Mouse (Mus musculus): Measurements from ENCODE around the gene Uba7.

The Uba7 gene

GRCm38 (mm10) chr9:107975399-107976386 lies at the start of gene Uba7:
Uba7 (plus strand) TSS chr9:107975505.
- no peak for DNase-seq (ENCODE audit: low read depth, low spot score)

DNA sequence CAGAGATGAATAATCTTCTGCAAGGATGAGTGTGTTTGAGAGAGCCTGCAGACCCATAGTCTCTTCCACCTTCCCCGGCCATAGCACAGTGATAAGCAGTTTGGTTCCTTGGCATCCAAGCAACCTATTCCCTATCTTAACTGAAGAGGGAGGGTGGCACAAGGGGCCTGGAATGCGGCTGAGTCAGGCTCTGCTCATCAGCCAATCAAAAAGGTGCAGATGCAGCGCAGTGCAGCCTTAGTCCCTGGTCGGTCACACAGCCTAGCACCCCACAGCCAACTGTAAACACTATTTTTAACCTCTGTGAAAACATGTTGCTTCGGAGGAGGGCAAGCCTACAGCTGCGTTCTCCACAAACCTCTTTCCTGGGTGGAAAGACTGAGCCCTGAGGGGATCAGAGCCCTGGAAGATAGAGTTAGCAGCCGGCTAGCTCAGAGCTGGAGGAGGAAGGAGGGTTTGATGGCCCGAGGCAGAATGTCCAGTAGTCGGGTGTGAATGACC lies 48.3 kb upstream of the Uba7 start:
- no peak for DNase-seq (ENCODE audit: low read depth, low spot score)

- no peak for DNase-seq (ENCODE audit: low read depth, low spot score)
Observed at GRCm38 (mm10) chr9:107927749-107928148, 47.6 kb upstream of the Uba7 start.

- DNase-seq (ENCODE audit: low read depth, low spot score): no peak
Observed at GRCm38 (mm10) chr9:107928169-107928568, 47.1 kb upstream of the Uba7 start, which contains the start of gene Actl11. Actl11 (plus strand) TSS chr9:107928469.

- DNase-seq (ENCODE audit: low read depth, low spot score): no peak
Observed at GRCm38 (mm10) chr9:107932221-107932620, 43.1 kb upstream of the Uba7 start.

GRCm38 (mm10) chr9:107934146-107934545 lies 41.2 kb upstream of the Uba7 start:
- DNase-seq (ENCODE audit: low read depth, low spot score): no peak

- no peak for DNase-seq (ENCODE audit: low read depth, low spot score)
Observed at GRCm38 (mm10) chr9:107935374-107935773, 39.9 kb upstream of the Uba7 start, which contains the start of gene Camkv. Camkv (plus strand) TSS chr9:107935674.

- DNase-seq (ENCODE audit: low read depth, low spot score): no peak
Observed at GRCm38 (mm10) chr9:107935790-107936214, 39.5 kb upstream of the Uba7 start.

DNA sequence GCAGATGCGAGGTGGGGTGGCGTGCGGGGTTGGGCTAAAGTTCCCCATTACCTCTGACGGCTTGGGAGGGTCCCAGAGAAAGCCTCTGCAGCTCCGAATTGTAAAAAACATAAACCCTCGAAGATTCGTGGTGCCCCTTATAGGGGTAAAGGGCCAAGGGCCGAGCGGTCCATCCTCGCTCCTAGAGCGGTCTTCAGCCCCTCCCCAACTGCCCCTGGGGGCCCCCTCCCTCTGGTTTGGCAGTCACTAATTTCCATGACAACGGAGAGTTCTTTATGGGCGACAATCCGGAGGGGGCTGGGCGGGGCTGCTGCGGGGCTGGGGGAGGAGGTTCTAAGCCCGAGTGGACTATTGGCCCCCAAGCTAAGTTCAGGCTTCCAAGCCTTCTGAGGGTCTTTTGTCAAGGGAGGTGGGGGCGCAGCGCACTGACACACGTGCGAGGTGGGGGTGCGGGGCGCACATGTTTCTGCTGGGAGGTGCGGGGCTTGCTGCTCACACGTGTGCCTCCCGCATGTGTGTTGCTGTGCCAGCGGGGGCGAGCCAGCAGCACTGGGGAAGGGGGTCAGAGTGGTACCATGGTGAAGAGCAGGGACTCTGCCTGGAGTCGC lies 39.0 kb upstream of the Uba7 start:
- no peak for DNase-seq (ENCODE audit: low read depth, low spot score)

DNA sequence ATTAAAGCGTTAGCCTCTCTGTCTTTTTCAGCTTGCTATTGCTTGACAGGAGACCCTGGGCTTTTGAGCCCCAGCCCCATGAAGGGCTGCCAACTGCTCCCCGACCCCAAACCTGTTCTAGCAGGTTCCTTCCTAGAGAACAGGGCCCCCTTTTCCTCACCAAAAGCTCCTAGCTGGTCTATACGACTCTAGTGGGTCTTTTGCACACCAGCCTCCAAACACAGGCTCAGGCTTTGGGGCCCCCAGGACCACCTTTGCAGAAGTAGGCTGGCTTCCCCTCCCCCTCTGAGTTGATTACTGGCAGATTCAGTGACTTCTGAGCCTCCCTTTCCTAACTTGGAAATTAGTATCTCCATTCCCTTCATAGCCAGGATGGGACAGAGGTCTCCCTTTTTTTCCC lies 38.5 kb upstream of the Uba7 start:
- no peak for DNase-seq (ENCODE audit: low read depth, low spot score)

- DNase-seq (ENCODE audit: low read depth, low spot score): no peak
Observed at GRCm38 (mm10) chr9:107947241-107948194, 27.8 kb upstream of the Uba7 start.

DNA sequence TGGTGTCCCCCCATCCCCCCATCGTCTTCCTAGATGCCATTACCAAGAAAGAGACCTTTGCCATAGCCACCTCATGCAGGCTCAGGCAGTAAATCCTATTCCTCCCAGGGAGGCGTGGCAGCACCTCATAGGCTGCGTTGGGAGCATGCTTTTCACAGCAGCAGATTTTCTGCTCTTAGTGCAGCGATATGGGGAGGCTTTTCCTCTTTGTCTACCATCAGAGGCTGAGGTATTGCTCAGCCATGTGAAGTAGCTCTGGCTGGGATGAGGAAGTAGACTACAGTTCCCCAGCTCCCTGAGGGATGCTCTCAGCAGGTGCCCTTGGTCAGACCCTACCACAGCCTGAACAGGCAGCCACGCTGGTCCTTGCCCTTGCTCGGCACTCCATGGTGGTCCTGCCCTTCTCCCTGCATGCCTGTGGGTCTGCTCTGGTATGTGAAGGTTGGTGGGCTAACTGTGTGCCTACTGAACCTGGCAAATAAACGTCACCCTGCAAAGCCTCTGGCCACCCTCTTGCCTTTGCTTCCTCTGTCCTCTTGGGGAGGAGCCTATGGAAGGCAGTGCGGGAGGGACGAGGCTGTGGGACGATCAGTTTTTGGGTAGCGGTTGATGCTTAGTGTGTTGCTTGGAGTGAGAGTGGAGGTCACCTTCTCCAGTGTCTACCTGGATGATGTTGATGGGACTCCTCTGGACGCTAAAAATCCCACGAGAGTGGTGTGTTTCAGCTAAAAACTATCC lies 26.0 kb upstream of the Uba7 start:
- DNase-seq (ENCODE audit: low read depth, low spot score): no peak

GRCm38 (mm10) chr9:107949922-107950235 lies 25.4 kb upstream of the Uba7 start, which contains the start of gene Traip:
Traip (plus strand) TSS chr9:107950136.
- DNase-seq (ENCODE audit: low read depth, low spot score): no peak

DNA sequence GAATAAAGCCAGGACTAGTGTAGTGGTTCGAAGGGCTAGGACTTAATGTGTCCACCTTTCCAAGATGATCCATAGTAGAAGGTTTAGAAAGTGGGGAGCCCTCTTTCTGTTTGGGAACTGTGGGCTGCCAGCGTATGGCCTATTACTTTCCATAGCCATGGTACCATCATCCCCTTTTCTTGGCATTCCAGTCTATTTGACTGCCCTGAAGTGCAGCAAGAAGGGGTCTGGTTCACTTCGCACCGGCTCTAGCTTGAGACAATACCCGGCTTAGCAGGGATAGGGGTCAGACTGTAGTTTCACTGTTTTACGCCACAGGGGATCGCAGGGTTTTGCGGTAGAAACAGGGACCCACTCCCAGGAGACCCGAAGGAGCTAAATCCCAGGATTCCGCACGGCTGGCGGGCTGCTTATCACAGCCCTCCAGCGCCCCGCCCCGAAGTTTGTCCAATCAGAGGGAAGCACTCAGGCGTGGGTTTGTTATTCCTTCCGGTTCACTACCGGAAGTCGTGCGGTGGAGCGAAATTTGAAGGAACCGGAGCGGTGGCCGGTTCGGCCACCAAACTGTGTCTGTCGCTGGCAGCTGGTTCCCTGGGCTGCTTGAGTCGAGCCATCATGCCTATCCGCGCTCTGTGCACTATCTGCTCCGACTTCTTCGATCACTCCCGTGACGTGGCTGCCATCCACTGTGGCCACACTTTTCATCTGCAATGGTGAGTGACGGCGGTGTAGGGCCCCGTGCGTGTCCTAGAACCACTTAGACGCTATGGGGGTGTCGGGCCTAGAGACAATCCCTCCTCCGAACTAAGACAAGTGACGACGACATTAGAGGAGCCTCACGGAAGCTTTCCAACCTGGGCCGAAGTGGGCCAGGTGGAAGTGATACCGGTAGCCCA lies 24.6 kb upstream of the Uba7 start:
- DNase-seq (ENCODE audit: low read depth, low spot score): peak; percentile 78

- no peak for DNase-seq (ENCODE audit: low read depth, low spot score)
Observed at GRCm38 (mm10) chr9:107955613-107956289, 19.6 kb upstream of the Uba7 start.

DNA sequence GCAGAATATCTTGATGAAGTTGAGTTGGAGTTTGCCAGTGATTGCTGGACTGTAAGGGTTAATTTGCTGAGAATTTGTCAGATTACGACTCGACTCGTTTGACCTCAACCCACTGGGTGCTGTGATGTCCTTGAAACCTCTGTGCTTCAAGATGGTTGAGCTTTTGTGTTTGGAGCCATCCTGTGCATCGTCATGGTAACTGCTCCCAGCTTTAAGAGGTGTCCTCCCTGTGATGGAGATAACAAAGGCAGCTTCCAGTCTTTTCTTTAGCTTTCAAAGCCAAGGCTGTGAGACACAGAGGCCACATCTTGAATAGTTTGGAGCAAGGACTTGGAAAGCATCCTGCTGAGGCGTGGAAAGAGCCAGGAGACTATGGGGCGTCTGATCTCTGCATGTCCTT lies 18.2 kb upstream of the Uba7 start:
- DNase-seq (ENCODE audit: low read depth, low spot score): no peak

DNA sequence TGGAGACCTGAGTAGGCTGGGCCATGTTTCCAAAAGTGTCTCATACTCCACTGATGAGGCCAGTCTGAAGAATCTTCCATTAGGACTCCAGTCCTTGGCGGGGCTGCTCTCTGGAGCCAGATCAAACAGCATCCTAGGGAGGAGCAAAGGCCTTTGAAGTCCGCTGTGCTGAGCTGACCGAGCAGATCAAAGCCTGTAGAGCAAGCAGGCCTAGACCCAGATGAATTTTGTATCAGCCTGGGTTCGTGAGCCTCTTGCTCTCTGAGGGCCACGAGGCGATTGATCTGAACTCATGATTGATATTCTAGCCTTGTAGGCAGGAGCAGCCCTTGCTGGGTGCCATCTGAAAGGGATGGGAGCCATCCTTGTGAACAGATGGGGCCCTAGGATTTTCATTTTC lies 15.4 kb upstream of the Uba7 start:
- no peak for DNase-seq (ENCODE audit: low read depth, low spot score)

GRCm38 (mm10) chr9:107960928-107961327 lies 14.4 kb upstream of the Uba7 start:
- no peak for DNase-seq (ENCODE audit: low read depth, low spot score)

DNA sequence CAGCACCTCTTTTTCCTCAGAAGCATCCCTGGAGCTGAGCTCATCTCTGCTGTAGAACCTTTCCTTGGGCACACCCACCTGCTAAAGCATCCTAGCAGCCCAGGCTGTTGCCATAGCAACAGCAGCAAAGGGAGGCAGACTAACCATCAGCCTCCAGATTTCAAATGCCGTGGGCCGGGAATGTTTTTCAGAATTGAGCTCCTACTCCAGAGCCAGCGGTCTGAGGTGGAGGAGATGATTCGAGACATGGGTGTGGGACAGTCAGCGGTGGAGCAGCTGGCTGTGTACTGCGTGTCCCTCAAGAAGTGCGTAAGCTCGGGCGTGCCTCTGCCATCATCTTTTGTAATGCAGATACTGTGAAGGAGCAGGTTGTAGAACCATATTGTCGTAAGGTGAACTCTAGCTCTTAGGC lies 13.9 kb upstream of the Uba7 start:
- peak; percentile 95 for DNase-seq (ENCODE audit: low read depth, low spot score)

All from telencephalon, adult 2 months (tissue).